Mouse (Mus musculus) kidney, adult 2 months (tissue): ENCODE data around the gene Fam173a. TPM values are rescaled to one million over a fixed set of nuclear protein-coding genes. Genes with fewer than 3 reads are reported as not detected.

Experiments
- DNase-seq: peaks from one replicate; pipeline ENCODE4 v3.0.0; 2021
- H3K27ac ChIP-seq: fragments of 200-500 bp; 2 replicates; pipeline ENCODE4 v1.5.1; 2012; ENCODE audit warnings: low read depth, low read length, control low read depth, inconsistent platforms; ENCODE audit not compliant: insufficient read depth
- H3K27me3 ChIP-seq: fragments of 200-500 bp; replicated peaks from 2 replicates; pipeline ENCODE4 v1.6.1; 2012; ENCODE audit warnings: mild to moderate bottlenecking, moderate library complexity, low read length, inconsistent platforms; ENCODE audit not compliant: control insufficient read depth, insufficient read depth
- H3K36me3 ChIP-seq: fragments of 200-500 bp; 2 replicates; pipeline ENCODE4 v1.6.1; 2012; ENCODE audit warnings: mild to moderate bottlenecking, moderate library complexity, low read length, inconsistent platforms; ENCODE audit not compliant: control insufficient read depth, insufficient read depth
- H3K4me1 ChIP-seq: fragments of 200-500 bp; 2 replicates; pipeline ENCODE4 v1.6.1; 2011; ENCODE audit warnings: low read length; ENCODE audit not compliant: control insufficient read depth, insufficient read depth
- H3K4me3 ChIP-seq: fragments of 200-500 bp; 2 replicates; pipeline ENCODE4 v1.5.1; 2011; ENCODE audit warnings: mild to moderate bottlenecking, low read depth, low read length, control low read depth; ENCODE audit not compliant: insufficient read depth
- CTCF ChIP-seq: fragments of 200-500 bp; conservative IDR thresholded peaks from 2 replicates; pipeline ENCODE4 v1.5.1; 2011; ENCODE audit warnings: low read depth, mild to moderate bottlenecking, control low read depth, low read length, moderate library complexity, mixed read lengths; ENCODE audit not compliant: insufficient read depth, insufficient read length
- POLR2A ChIP-seq: fragments of 200-500 bp; IDR thresholded peaks from one replicate; pipeline ENCODE4 v1.6.1; 2011; ENCODE audit warnings: low read depth, low read length, control low read depth
- WGBS: fragments of 180-500 bp; shearing (Covaris S2); methylation state at CpG from one replicate; pipeline ENCODE4 v1.1.7; 2018; 5-methylcytosine and 5-hydroxymethylcytosine counted together
- polyA plus RNA-seq: library from polyadenylated mRNA; depleted of rRNA; stranded (reverse); fragments of >200 nt; gene quantifications from 2 replicates; pipeline ENCODE4 v1.2.3, GENCODE M21; 2012

Gene Fam173a
- polyA plus RNA-seq, 1 experiment: 158 TPM

- H3K4me1 ChIP-seq: peaks cover 9% of the 10 kb centered on the region; the same call in 1 of the 2 replicates
- H3K36me3 ChIP-seq: no peaks in the 10 kb centered on the region
- 34% methylated on average over 6 of the region's 6 CpGs for WGBS
- peak within 1 kb of the TSS; percentile 79 for H3K4me3 ChIP-seq
- TF ChIP-seq CTCF (no peak), POLR2A (no peak)
- peak; percentile 83 for DNase-seq
- peak within 1 kb of the TSS; percentile 46 for H3K27ac ChIP-seq
- H3K27me3 ChIP-seq: no peaks in the 10 kb centered on the region
Measured at GRCm38 (mm10) chr17:25795609-25796092, 3.0 kb upstream of the Fam173a start, which contains the start of gene AC134908.4. Gene AC134908.4, minus strand, starts transcription at chr17:25795659.

GRCm38 (mm10) chr17:25794998-25795397 lies 2.3 kb upstream of the Fam173a start:
- 85% methylated on average over 17 of the region's 17 CpGs for WGBS
- H3K27me3 ChIP-seq: no peaks in the 10 kb centered on the region
- no peak overlapping the region for H3K27ac ChIP-seq
- TF ChIP-seq POLR2A: no peak
- no peak for TF ChIP-seq CTCF
- DNase-seq: no peak
- no peak overlapping the region for H3K4me3 ChIP-seq
- H3K36me3 ChIP-seq: no peaks in the 10 kb centered on the region
- H3K4me1 ChIP-seq: peaks cover 9% of the 10 kb centered on the region; the same call in 1 of the 2 replicates

GRCm38 (mm10) chr17:25794197-25794596 lies 1.5 kb upstream of the Fam173a start:
- DNase-seq: no peak
- no peak for TF ChIP-seq CTCF
- TF ChIP-seq POLR2A: no peak
- Histone ChIP-seq H3K4me3 (no peak overlapping the region), H3K36me3 (no peaks in the 10 kb centered on the region), H3K27ac (no peak overlapping the region), H3K4me1 (peaks cover 9% of the 10 kb centered on the region; the same call in 1 of the 2 replicates), H3K27me3 (no peaks in the 10 kb centered on the region)
- WGBS: 88% methylated on average over 13 of the region's 13 CpGs

- Histone ChIP-seq H3K4me3 (peak overlapping the region; percentile 94), H3K4me1 (peaks cover 6% of the 10 kb centered on the region; the same call in 1 of the 2 replicates), H3K27ac (peak overlapping the region; percentile 83), H3K27me3 (no peaks in the 10 kb centered on the region), H3K36me3 (no peaks in the 10 kb centered on the region)
- no peak for TF ChIP-seq POLR2A
- TF ChIP-seq CTCF: no peak
- DNase-seq: peak; percentile 88
- WGBS: under 1% methylated on average over 45 of the region's 45 CpGs
Measured at GRCm38 (mm10) chr17:25791843-25792527, 716 bp downstream of the Fam173a start.

GRCm38 (mm10) chr17:25791320-25791842 lies 1.3 kb downstream of the Fam173a start:
- H3K4me1 ChIP-seq: peaks cover 6% of the 10 kb centered on the region; the same call in 1 of the 2 replicates
- WGBS: 23% methylated on average over 19 of the region's 19 CpGs
- DNase-seq: no peak
- H3K36me3 ChIP-seq: no peaks in the 10 kb centered on the region
- TF ChIP-seq POLR2A (no peak), CTCF (no peak)
- H3K27me3 ChIP-seq: no peaks in the 10 kb centered on the region
- peak overlapping the region; percentile 94 for H3K4me3 ChIP-seq
- no peak overlapping the region for H3K27ac ChIP-seq

- DNase-seq: no peak
- 93% methylated on average over 9 of the region's 9 CpGs for WGBS
- H3K27me3 ChIP-seq: no peaks in the 10 kb centered on the region
- H3K36me3 ChIP-seq: no peaks in the 10 kb centered on the region
- H3K4me3 ChIP-seq: no peak overlapping the region
- TF ChIP-seq CTCF (no peak), POLR2A (no peak)
- H3K27ac ChIP-seq: no peak overlapping the region
- H3K4me1 ChIP-seq: no peaks in the 10 kb centered on the region
Measured at GRCm38 (mm10) chr17:25786781-25787504, 5.8 kb downstream of the Fam173a start.

GRCm38 (mm10) chr17:25786280-25786679 lies 6.4 kb downstream of the Fam173a start, which contains the start of gene Ccdc78:
Gene Ccdc78, plus strand, starts transcription at chr17:25786580.
- Histone ChIP-seq H3K36me3 (no peaks in the 10 kb centered on the region), H3K4me1 (no peaks in the 10 kb centered on the region), H3K4me3 (peak within 1 kb of the TSS; percentile 67), H3K27me3 (no peaks in the 10 kb centered on the region), H3K27ac (no peak within 1 kb of the TSS)
- no peak for DNase-seq
- TF ChIP-seq POLR2A: no peak
- no peak for TF ChIP-seq CTCF
- 73% methylated on average over 3 of the region's 3 CpGs for WGBS
